Mouse (Mus musculus) intestine, embryonic 16.5 days (tissue): Measurements from ENCODE around the gene Mlc1. TPM values are rescaled to one million over a fixed set of nuclear protein-coding genes. Genes with fewer than 3 reads are reported as not detected.

Experiments
- ATAC-seq: fragments of 200-750 bp; cut with Nextera tagmentation; 2 replicates; pipeline ENCODE4 v1.8.0; 2017; ENCODE audit warnings: moderate TSS enrichment, moderate library complexity
- H3K27ac ChIP-seq: fragments of 300-500 bp; sonication (generic); 2 replicates; pipeline ENCODE4 v1.5.1; 2014; ENCODE audit warnings: mild to moderate bottlenecking, low read length
- H3K27me3 ChIP-seq: fragments of 300-500 bp; sonication (generic); replicated peaks from 2 replicates; pipeline ENCODE4 v1.6.1; 2014; ENCODE audit warnings: low read length, control low read depth, mixed read lengths; ENCODE audit not compliant: control insufficient read depth, insufficient read depth
- H3K36me3 ChIP-seq: fragments of 300-500 bp; sonication (generic); 2 replicates; pipeline ENCODE4 v1.6.1; 2014; ENCODE audit warnings: low read length, control low read depth; ENCODE audit not compliant: control insufficient read depth, insufficient read depth
- H3K4me1 ChIP-seq: fragments of 300-500 bp; sonication (generic); 2 replicates; pipeline ENCODE4 v1.6.1; 2014; ENCODE audit warnings: low read length, control low read depth, mixed read lengths; ENCODE audit not compliant: control insufficient read depth, insufficient read depth
- H3K4me2 ChIP-seq: fragments of 300-500 bp; sonication (generic); 2 replicates; pipeline ENCODE4 v1.6.1; 2014; ENCODE audit warnings: low read depth, low read length, control low read depth
- H3K4me3 ChIP-seq: fragments of 300-500 bp; sonication (generic); 2 replicates; pipeline ENCODE4 v1.5.1; 2014; ENCODE audit warnings: mild to moderate bottlenecking, low read length
- H3K9ac ChIP-seq: fragments of 300-500 bp; sonication (generic); 2 replicates; pipeline ENCODE4 v1.6.1; 2014; ENCODE audit warnings: low read depth, low read length
- H3K9me3 ChIP-seq: fragments of 300-500 bp; sonication (generic); 2 replicates; pipeline ENCODE4 v1.6.1; 2016; ENCODE audit warnings: low read length, control low read depth; ENCODE audit not compliant: control insufficient read depth
- WGBS: fragments of 180-500 bp; shearing (Covaris S2); extraction: QIAGEN DNeasy Blood & Tissue Kit; methylation state at CpG from one replicate; pipeline ENCODE4 v1.1.7; 2014; 5-methylcytosine and 5-hydroxymethylcytosine counted together
- polyA plus RNA-seq: library from polyadenylated mRNA; unstranded; fragments of >200 nt; fragmentation: Nextera tagmentation; extraction: Ambion mirVana; gene quantifications from 2 replicates; pipeline ENCODE4 v1.2.1, GENCODE M21; 2015

Gene Mlc1
- polyA plus RNA-seq, 1 experiment from 2014 or later: not detected

DNA sequence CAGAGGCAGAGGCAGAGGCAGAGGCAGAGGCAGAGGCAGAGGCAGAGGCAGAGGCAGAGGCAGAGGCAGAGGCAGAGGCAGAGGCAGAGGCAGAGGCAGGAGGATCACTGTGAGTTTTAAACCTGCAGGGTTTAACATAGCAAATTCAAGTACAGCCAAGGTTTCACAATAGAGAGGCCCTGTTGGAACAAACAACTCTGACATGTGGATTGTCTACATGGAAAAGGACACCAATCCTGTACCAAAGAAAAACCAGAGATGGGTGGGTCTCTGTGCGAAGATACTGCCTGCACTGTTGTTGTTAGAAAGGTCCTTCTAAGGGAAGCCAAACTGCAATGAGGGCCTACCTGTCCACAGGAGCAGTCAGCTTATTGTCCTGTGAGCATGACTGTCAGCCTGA lies 58.7 kb downstream of the Mlc1 start:
- WGBS: 97% methylated on average over 1 of the region's 1 CpGs
- Histone ChIP-seq H3K4me1 (peaks cover 12% of the 10 kb centered on the region), H3K9ac (no peak overlapping the region), H3K27ac (no peak overlapping the region), H3K4me2 (no peak overlapping the region), H3K4me3 (no peak overlapping the region), H3K36me3 (no peaks in the 10 kb centered on the region), H3K27me3 (no peaks in the 10 kb centered on the region), H3K9me3 (no peaks in the 10 kb centered on the region)
- no peak for ATAC-seq

DNA sequence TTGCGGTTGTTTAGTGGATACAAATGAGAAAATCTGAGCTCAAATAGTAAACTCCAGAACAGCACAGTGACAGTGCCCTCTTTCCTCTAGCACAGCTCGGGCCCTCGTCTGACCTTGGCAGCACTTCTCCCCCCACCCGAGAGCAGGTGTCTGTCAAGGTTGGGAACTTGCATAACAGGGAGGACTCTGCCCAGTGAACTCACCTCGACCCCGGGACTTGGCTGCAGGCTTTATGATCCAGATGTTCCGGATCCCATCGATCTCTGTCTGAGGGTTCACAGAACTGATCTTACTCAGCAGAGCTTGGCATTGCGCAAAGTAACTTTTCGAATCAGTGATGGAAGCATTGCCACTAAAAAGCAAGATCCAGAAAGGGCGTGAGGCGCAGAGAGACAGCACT lies 59.5 kb downstream of the Mlc1 start:
- no peaks in the 10 kb centered on the region for H3K9me3 ChIP-seq

DNA sequence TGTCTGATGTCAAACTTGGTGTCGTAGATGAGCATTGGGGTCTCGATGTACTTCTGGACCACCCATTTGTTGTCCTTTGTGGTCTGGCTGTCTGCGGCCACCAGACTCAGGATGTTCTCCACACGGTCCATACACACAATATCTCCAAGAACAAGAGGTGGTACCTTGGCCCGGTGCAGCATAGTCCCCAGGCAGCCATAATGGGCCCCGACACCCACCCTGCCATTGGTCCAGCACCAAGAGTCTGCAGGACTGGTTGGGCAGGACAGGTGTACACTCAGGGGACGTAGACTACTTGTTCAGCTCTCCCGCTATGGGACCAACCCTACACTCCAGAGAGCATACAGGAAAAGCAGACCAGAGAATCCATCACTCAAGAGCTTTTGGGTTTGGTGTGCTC lies 61.7 kb downstream of the Mlc1 start:
- Histone ChIP-seq H3K4me3 (no peak overlapping the region), H3K9me3 (no peaks in the 10 kb centered on the region), H3K27me3 (no peaks in the 10 kb centered on the region), H3K4me2 (no peak overlapping the region), H3K27ac (no peak overlapping the region), H3K9ac (no peak overlapping the region), H3K4me1 (peaks cover 12% of the 10 kb centered on the region), H3K36me3 (no peaks in the 10 kb centered on the region)
- ATAC-seq: no peak
- 93% methylated on average over 8 of the region's 8 CpGs for WGBS

More for the DNA sequence above, 59.5 kb downstream of the Mlc1 start:
- H3K4me2 ChIP-seq: no peak overlapping the region
- peaks cover 12% of the 10 kb centered on the region for H3K4me1 ChIP-seq
- no peaks in the 10 kb centered on the region for H3K36me3 ChIP-seq
- 60% methylated on average over 12 of the region's 12 CpGs for WGBS
- H3K4me3 ChIP-seq: no peak overlapping the region
- no peaks in the 10 kb centered on the region for H3K27me3 ChIP-seq
- no peak overlapping the region for H3K9ac ChIP-seq
- ATAC-seq: peak; percentile 77
- H3K27ac ChIP-seq: no peak overlapping the region

DNA sequence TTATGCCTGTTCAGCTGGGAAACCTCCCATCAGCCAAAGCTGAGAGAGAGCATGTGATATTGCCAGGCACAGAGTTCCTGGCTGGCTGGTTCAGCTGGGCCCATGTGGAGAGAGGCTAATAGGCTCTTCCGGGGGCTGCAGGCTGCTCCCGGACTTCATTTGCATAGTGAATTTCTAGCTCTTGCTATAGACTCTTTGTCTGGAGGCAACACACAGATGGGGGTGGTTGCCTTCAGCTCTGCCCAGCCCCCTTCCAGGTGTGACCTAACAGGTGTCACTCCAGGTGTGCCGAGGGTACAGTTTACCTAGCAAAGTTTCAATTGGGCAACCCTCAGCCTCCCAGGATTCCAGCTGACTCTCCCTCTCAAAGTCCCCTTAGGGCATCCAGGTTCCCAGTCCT lies 62.4 kb downstream of the Mlc1 start:
- no peak overlapping the region for H3K4me2 ChIP-seq
- peaks cover 12% of the 10 kb centered on the region for H3K4me1 ChIP-seq
- H3K27me3 ChIP-seq: no peaks in the 10 kb centered on the region
- ATAC-seq: peak; percentile 72
- no peaks in the 10 kb centered on the region for H3K9me3 ChIP-seq
- no peak overlapping the region for H3K27ac ChIP-seq
- no peak overlapping the region for H3K4me3 ChIP-seq
- H3K36me3 ChIP-seq: no peaks in the 10 kb centered on the region
- H3K9ac ChIP-seq: no peak overlapping the region
- WGBS: 53% methylated on average over 3 of the region's 3 CpGs

DNA sequence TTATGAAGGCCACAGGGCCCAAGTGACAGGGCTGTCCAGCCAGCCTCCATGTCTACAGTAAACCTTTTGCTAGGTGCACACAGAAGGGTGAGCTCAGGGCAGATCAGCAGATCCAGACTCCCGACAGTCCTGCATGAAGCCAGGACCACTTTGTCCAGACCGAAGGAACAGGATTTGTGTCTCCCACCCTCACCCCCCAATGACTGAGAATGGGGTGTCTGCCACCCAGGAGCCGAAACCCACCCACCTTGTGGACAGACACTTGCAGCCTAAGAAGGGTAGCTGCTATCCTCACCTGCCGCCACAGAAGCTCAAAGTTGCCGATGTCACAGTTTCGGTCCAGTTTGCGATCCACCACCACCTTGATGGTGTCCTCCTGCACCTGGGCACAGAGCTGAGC lies 63.8 kb downstream of the Mlc1 start:
- WGBS: 92% methylated on average over 7 of the region's 7 CpGs
- Histone ChIP-seq H3K4me2 (no peak overlapping the region), H3K27ac (no peak overlapping the region)

DNA sequence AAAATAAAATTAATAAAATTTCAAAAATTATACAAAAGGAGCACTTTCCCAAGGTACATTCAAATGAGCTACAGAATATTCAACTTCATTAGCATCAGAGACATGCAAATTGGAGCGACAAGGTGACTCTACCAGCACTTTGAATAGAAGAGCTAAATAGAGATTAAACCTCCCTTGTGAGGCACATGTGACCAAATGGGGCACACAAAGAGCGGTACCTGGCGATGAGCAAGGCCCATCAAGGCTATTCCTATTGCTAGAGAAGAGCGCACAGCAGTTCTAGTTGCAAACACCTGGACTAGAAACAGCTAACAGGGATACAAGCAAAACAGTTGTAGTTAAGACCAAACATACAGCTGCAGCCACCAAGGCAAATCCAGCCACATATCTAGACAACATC lies 72.5 kb downstream of the Mlc1 start:
- Histone ChIP-seq H3K27ac (no peak overlapping the region), H3K27me3 (no peaks in the 10 kb centered on the region), H3K4me1 (no peaks in the 10 kb centered on the region), H3K9ac (no peak overlapping the region), H3K9me3 (no peaks in the 10 kb centered on the region), H3K4me2 (no peak overlapping the region), H3K36me3 (no peaks in the 10 kb centered on the region), H3K4me3 (no peak overlapping the region)
- 79% methylated on average over 4 of the region's 4 CpGs for WGBS
- no peak for ATAC-seq

More for the DNA sequence above, 63.8 kb downstream of the Mlc1 start:
- H3K9me3 ChIP-seq: no peaks in the 10 kb centered on the region
- no peak for ATAC-seq
- no peaks in the 10 kb centered on the region for H3K27me3 ChIP-seq
- H3K4me1 ChIP-seq: peaks cover 8% of the 10 kb centered on the region
- H3K36me3 ChIP-seq: no peaks in the 10 kb centered on the region
- H3K4me3 ChIP-seq: no peak overlapping the region
- no peak overlapping the region for H3K9ac ChIP-seq

Other genes starting within 250 kb of the Mlc1 start
- gene Brd1, start 244.8 kb downstream of the Mlc1 start, polyA plus RNA-seq: 13.4 and 14.1 TPM in 2 replicates
- 11.9 and 12.4 TPM in 2 replicates for gene Zbed4, start 227.3 kb downstream of the Mlc1 start, polyA plus RNA-seq
- gene Alg12, start 159.7 kb downstream of the Mlc1 start, polyA plus RNA-seq: 16.7 and 16.9 TPM in 2 replicates
- gene Creld2, start 159.4 kb downstream of the Mlc1 start, polyA plus RNA-seq: 123 and 137 TPM in 2 replicates
- 45.7 and 46.3 TPM in 2 replicates for gene Pim3, start 116.8 kb downstream of the Mlc1 start, polyA plus RNA-seq
- not detected in 2 replicates for gene Ttll8, start 24.6 kb downstream of the Mlc1 start, polyA plus RNA-seq
- gene Mov10l1, start 3.9 kb upstream of the Mlc1 start, polyA plus RNA-seq: not detected in 2 replicates
- 0.38 and 0.68 TPM in 2 replicates for gene Panx2, start 80.7 kb upstream of the Mlc1 start, polyA plus RNA-seq
- 53.2 and 56.4 TPM in 2 replicates for gene Trabd, start 96.1 kb upstream of the Mlc1 start, polyA plus RNA-seq
- 13.7 and 15.3 TPM in 2 replicates for gene Selenoo, start 110.1 kb upstream of the Mlc1 start, polyA plus RNA-seq
- gene Tubgcp6, start 144.1 kb upstream of the Mlc1 start, polyA plus RNA-seq: 8.6 and 9.3 TPM in 2 replicates
- 25.3 and 27.6 TPM in 2 replicates for gene Hdac10, start 149.7 kb upstream of the Mlc1 start, polyA plus RNA-seq
- 2.7 and 3.1 TPM in 2 replicates for gene Mapk12, start 161.7 kb upstream of the Mlc1 start, polyA plus RNA-seq
- 4.7 and 5.0 TPM in 2 replicates for gene Mapk11, start 170.6 kb upstream of the Mlc1 start, polyA plus RNA-seq
- 98.5 and 104 TPM in 2 replicates for gene Plxnb2, start 201.8 kb upstream of the Mlc1 start, polyA plus RNA-seq
- 10.9 and 13.0 TPM in 2 replicates for gene Dennd6b, start 217.5 kb upstream of the Mlc1 start, polyA plus RNA-seq
- gene Ppp6r2, start 232.5 kb upstream of the Mlc1 start, polyA plus RNA-seq: 18.0 and 20.1 TPM in 2 replicates